Mouse (Mus musculus) ES-Bruce4 (cell line): Measurements from ENCODE around the gene Mtmr11.

Experiments
- CTCF ChIP-seq: IDR thresholded peaks from one replicate; pipeline ENCODE4 v1.8.1; 2011; ENCODE audit warnings: low read depth, low read length
- EP300 ChIP-seq: IDR thresholded peaks from 2 replicates; pipeline ENCODE4 v1.6.1; 2011; ENCODE audit warnings: low read depth, low read length; ENCODE audit not compliant: insufficient read depth
- POLR2A ChIP-seq: IDR thresholded peaks from one replicate; pipeline ENCODE4 v1.8.1; 2011; ENCODE audit warnings: low read length; ENCODE audit not compliant: insufficient read depth

DNA sequence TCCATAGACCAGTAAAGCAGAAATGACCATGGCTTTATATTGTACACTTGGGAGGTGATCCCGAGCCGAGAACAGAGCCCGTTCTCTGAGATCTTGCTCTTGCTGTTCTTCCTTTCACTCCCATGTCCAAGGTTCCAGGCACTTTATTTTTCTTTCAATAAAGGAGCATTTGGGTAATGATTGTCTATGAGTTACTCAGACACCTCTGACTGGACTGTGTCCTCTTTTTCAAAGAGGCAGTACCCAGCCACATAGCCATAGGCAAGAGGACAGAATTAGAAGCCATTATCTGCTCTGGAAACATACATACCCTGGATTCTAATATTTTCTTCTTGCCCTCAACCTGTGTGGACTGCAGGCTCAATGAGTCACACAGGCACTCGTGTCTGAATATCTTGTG lies 2.0 kb upstream of the Mtmr11 start:
- TF ChIP-seq EP300 (no peak), CTCF (no peak), POLR2A (no peak)
